Mouse (Mus musculus) intestine, embryonic 15.5 days (tissue): Measurements from ENCODE around the gene Cfap61. TPM values are rescaled to one million over a fixed set of nuclear protein-coding genes. Genes with fewer than 3 reads are reported as not detected.

Source experiments
- ATAC-seq: fragments of 200-750 bp; cut with Nextera tagmentation; 2 replicates; pipeline ENCODE4 v1.8.0; 2017; ENCODE audit warnings: moderate TSS enrichment, moderate library complexity
- H3K27ac ChIP-seq: fragments of 300-500 bp; sonication (generic); 2 replicates; pipeline ENCODE4 v1.5.1; 2015; ENCODE audit warnings: mild to moderate bottlenecking, inconsistent platforms
- H3K27me3 ChIP-seq: fragments of 300-500 bp; sonication (generic); replicated peaks from 2 replicates; pipeline ENCODE4 v1.6.1; 2015; ENCODE audit warnings: inconsistent platforms
- H3K36me3 ChIP-seq: fragments of 300-500 bp; sonication (generic); 2 replicates; pipeline ENCODE4 v1.6.1; 2015; ENCODE audit warnings: inconsistent platforms
- H3K4me1 ChIP-seq: fragments of 300-500 bp; sonication (generic); replicated peaks from 2 replicates; pipeline ENCODE4 v1.6.1; 2015; ENCODE audit warnings: inconsistent platforms
- H3K4me2 ChIP-seq: fragments of 300-500 bp; sonication (generic); replicated peaks from 2 replicates; pipeline ENCODE4 v1.6.1; 2015; ENCODE audit warnings: mild to moderate bottlenecking, inconsistent platforms
- H3K4me3 ChIP-seq: fragments of 300-500 bp; sonication (generic); replicated peaks from 2 replicates; pipeline ENCODE4 v1.5.1; 2015; ENCODE audit warnings: inconsistent platforms
- H3K9ac ChIP-seq: fragments of 300-500 bp; sonication (generic); 2 replicates; pipeline ENCODE4 v1.6.1; 2015; ENCODE audit warnings: inconsistent platforms
- H3K9me3 ChIP-seq: fragments of 300-500 bp; sonication (generic); 2 replicates; pipeline ENCODE4 v1.6.1; 2016; ENCODE audit warnings: inconsistent platforms
- WGBS: fragments of 180-500 bp; shearing (Covaris S2); methylation state at CpG from one replicate; pipeline ENCODE4 v1.1.7; 2015; 5-methylcytosine and 5-hydroxymethylcytosine counted together
- polyA plus RNA-seq: library from polyadenylated mRNA; unstranded; fragments of >200 nt; fragmentation: Nextera tagmentation; extraction: Ambion mirVana; gene quantifications from 2 replicates; pipeline ENCODE4 v1.2.1, GENCODE M21; 2015

The Cfap61 gene
- polyA plus RNA-seq, 1 experiment from 2014 or later: 1.5 TPM

DNA sequence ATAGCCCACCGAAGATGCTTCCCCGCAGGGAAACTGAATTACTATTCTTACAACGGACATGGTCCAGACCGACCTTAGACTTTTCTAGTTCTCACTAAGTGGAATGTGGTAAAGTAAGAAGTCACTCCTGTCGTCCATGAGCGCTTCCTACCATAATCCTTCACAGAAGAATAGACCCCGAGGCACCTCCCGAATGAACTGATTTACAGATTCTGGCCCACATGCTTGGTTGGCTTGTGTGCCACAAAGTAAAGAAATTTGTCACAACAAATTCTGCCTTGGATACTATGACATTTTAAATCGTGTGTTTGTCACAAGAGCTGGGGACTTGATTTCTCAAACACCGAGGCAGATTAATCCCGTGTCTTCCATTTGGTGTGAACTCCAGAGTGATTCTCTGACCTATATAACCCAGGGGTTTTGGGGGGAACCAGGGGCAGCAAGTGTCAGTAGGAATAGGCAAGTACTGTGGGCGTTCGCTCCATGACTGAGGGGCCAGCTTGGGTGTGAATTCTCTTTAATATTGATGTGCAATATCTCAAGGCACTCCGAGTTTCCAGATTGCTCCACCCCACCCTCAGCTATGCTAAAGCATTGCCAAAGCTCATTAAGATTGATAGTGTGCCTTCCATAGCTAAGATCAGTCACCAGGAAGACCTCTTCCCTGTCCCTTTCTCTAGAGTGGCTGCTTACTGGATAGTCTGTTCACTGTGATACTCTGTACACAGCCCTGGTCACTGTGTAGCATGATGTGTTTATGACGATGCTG lies 214.8 kb downstream of the Cfap61 start:
- no peak for ATAC-seq
- Histone ChIP-seq H3K36me3 (no peaks in the 10 kb centered on the region), H3K9me3 (no peaks in the 10 kb centered on the region), H3K4me2 (no peak overlapping the region), H3K4me1 (no peaks in the 10 kb centered on the region), H3K27me3 (no peaks in the 10 kb centered on the region), H3K4me3 (no peak overlapping the region), H3K27ac (no peak overlapping the region), H3K9ac (no peak overlapping the region)
- WGBS: 92% methylated on average over 15 of the region's 15 CpGs

DNA sequence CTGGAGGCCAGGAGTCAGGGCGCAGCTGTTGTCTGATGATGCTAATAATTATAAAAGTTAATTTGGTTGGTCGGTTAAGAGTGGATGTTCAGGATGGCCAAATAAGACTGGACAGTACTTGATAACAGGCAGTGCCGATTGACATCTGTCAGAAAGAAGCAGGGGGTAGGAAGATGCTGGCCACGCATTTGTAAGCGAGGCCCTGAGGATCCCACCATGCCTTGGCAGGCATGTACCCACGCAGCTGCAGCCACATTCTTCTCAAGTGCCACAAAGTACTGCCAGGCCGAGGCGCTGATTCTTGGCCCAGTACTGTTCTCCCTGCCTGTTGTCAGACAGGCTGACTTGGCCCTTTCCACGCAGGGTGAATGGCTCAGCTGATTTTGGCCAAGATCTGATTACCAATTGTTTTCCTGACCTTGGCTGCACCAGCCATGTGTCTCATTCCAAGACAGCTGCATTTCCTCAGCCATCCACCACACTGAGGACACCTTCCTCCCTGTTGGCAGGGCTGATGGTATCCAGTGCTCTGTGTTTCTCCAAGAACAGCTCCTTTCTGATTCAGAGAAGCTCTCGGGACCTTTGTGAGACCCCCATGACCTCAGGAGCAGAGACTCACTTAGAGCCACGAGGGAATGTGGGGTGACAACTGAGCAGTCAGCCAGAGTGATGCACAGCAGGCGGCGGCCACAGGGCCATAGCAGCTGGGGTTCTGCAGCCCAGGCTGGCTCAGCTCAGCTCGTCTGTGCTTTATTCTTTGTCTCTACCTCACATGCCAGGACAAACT lies 233.6 kb downstream of the Cfap61 start:
- H3K36me3 ChIP-seq: no peaks in the 10 kb centered on the region
- no peak overlapping the region for H3K4me2 ChIP-seq
- ATAC-seq: no peak
- no peaks in the 10 kb centered on the region for H3K27me3 ChIP-seq
- no peak overlapping the region for H3K4me3 ChIP-seq
- H3K4me1 ChIP-seq: no peaks in the 10 kb centered on the region
- H3K27ac ChIP-seq: no peak overlapping the region
- H3K9ac ChIP-seq: no peak overlapping the region
- H3K9me3 ChIP-seq: no peaks in the 10 kb centered on the region
- WGBS: 57% methylated on average over 14 of the region's 14 CpGs

DNA sequence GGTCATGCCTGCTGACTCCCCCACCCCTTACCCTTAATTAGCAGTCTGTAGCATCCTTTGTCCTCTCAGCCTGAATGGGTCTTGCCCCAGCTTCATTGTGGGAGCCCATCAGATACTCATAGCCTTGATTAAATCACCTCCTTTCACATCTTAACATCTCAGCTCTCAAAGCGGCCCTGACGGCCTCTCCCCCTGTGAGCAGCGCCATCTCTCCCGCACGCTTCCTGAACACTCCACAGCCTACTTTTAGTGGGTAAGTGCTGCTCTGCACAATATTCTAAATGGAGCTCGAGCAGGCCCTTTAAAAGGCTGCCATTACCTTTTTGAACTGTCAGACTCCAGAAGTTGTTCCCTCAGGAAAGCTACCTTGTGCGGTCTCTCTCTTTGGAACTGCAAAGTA lies 234.9 kb downstream of the Cfap61 start:
- Histone ChIP-seq H3K9ac (no peak overlapping the region), H3K27me3 (no peaks in the 10 kb centered on the region), H3K9me3 (no peaks in the 10 kb centered on the region), H3K27ac (no peak overlapping the region), H3K36me3 (no peaks in the 10 kb centered on the region), H3K4me3 (no peak overlapping the region), H3K4me2 (no peak overlapping the region), H3K4me1 (no peaks in the 10 kb centered on the region)
- ATAC-seq: no peak
- 75% methylated on average over 7 of the region's 7 CpGs for WGBS

DNA sequence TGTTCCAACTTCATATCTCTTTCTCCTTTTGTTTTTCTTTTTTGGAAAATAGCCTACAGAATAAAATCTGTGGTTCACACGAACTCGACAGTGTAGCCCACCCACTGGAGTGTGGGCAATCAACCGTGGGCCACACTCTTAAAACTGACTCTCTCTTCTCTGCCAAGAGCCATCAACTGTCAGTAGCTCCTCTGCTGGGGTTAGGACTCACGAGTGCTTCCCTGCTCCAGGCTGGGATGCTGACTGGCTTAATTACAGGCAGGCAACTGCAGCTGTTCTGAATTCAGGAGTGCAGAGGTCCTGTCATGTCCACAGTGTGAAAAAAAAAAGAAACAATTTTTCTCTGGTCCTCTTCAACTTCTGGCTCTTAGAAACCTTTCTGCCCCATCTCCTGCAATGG lies 237.5 kb downstream of the Cfap61 start:
- ATAC-seq: no peak
- Histone ChIP-seq H3K36me3 (no peaks in the 10 kb centered on the region), H3K9ac (no peak overlapping the region), H3K4me2 (no peak overlapping the region), H3K9me3 (no peaks in the 10 kb centered on the region), H3K27me3 (no peaks in the 10 kb centered on the region), H3K4me3 (no peak overlapping the region), H3K4me1 (no peaks in the 10 kb centered on the region), H3K27ac (no peak overlapping the region)
- 63% methylated on average over 4 of the region's 4 CpGs for WGBS

DNA sequence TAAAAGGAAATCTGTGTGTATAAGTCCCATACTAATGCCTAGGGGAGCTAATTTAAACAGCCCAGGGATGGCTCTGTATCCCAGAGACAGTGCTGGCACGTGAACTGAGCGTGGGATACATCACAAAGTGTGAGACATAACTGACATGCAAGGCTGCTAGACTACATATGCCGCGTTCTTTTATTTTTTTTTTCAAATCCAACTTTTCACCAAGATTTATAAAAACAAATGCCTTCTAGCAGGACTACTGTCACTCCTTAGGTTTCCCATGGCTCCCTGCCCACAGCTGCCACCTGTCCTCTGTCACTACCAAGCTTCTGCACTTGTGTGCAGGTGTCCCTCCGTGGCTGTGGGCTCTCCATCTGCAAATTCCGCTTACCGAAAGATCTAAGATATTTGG lies 239.6 kb downstream of the Cfap61 start:
- no peak overlapping the region for H3K4me3 ChIP-seq
- WGBS: 79% methylated on average over 7 of the region's 7 CpGs
- no peaks in the 10 kb centered on the region for H3K4me1 ChIP-seq
- no peak overlapping the region for H3K9ac ChIP-seq
- no peaks in the 10 kb centered on the region for H3K9me3 ChIP-seq
- H3K4me2 ChIP-seq: no peak overlapping the region
- no peaks in the 10 kb centered on the region for H3K36me3 ChIP-seq
- no peaks in the 10 kb centered on the region for H3K27me3 ChIP-seq
- no peak overlapping the region for H3K27ac ChIP-seq
- ATAC-seq: no peak

DNA sequence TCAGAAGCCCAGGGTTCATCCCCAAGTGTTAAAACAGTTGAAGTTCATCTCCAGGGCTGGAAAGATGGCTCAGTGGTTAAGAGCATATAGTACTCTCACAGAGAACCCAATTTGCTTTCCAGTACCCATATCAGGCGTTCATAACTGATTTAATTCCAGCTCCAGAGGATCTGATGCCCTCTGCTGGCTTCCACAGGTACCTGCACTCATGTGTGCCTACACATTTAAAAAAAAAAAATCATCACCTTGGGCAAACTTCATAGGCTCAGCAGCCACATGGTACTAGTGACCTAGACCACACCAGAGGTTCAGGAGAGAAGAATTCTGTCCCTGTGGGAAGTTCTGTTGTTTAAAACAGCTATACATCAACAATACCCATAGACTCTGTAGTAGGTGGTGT lies 244.1 kb downstream of the Cfap61 start:
- ATAC-seq: no peak
- Histone ChIP-seq H3K9me3 (no peaks in the 10 kb centered on the region), H3K9ac (no peak overlapping the region), H3K27ac (no peak overlapping the region), H3K4me1 (no peaks in the 10 kb centered on the region), H3K27me3 (no peaks in the 10 kb centered on the region), H3K36me3 (no peaks in the 10 kb centered on the region), H3K4me3 (no peak overlapping the region), H3K4me2 (no peak overlapping the region)
- WGBS: 70% methylated on average over 1 of the region's 1 CpGs

DNA sequence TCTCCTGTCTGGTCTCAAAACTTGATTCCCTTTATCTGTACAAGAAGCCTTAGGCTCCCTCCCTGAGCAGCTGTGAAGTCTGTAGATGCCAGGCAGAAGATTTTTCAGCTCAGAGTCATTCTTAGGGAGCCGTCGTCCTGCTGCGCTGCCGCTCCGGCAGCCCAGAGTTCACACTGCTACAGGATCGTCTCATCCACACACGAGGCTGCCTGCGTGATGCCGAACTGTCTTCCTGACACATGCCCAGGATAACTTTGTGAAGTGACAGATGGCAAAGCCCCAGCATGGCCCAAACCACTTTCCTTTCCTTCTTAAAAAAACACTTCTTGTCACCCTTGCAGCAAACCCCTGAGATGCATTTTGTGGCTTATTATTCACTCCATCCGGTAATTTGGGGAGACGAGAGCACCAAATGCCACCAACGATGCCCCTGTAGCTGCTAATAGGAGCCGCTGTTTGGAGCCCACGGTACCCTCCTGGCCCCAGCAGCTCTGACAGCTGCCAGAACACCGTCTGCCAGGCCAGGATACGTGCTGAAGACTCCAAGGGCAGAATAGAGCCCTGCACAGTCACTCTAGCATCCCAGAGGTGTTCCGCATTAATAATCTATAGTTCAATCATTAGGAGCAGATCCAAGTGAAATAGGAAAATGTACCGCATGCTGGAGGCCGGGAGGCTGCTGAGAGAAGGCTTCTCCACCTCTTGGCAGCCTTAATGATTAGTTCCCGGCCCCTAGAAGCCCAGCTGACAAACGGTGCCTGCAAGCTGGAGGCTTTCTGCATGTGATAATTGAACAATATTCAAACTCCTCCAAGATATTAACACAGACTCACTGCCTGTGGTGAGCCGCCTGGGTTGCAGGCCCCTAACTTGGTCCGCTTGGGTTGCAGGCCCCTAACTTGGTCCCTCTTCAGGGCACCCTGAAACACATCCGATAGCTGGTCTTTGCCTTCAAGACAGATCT lies 249.5 kb downstream of the Cfap61 start:
- H3K4me1 ChIP-seq: no peaks in the 10 kb centered on the region
- no peak overlapping the region for H3K4me2 ChIP-seq
- no peaks in the 10 kb centered on the region for H3K9me3 ChIP-seq
- no peak overlapping the region for H3K27ac ChIP-seq
- no peaks in the 10 kb centered on the region; the same call in 1 of the 2 replicates for H3K27me3 ChIP-seq
- ATAC-seq: no peak
- no peak overlapping the region for H3K9ac ChIP-seq
- WGBS: 78% methylated on average over 24 of the region's 24 CpGs
- no peaks in the 10 kb centered on the region for H3K36me3 ChIP-seq
- no peak overlapping the region for H3K4me3 ChIP-seq

DNA sequence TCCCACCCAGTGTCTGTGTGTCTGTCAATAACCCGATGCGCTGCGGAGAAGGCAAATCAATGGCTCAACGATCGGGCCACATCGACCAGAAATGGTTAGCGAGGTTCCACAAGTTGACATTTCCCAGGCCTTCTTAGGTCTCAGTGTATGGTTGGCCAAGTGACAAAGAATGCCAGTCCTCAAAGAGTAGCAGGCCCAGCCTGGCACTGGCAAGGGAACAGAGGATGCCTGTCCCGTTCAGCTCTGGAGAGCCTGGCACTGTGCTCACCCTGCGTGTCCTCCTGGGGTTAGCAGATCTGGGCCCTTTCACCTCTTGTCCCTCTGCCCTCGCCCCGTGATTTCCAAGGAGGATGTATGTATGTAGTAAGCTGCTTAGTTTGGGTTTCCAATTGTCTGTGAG lies 261.5 kb downstream of the Cfap61 start:
- 86% methylated on average over 11 of the region's 11 CpGs for WGBS
- no peaks in the 10 kb centered on the region for H3K27me3 ChIP-seq
- H3K4me2 ChIP-seq: no peak overlapping the region
- H3K9me3 ChIP-seq: no peaks in the 10 kb centered on the region
- no peak for ATAC-seq
- H3K9ac ChIP-seq: no peak overlapping the region
- H3K27ac ChIP-seq: no peak overlapping the region
- H3K36me3 ChIP-seq: no peaks in the 10 kb centered on the region
- no peaks in the 10 kb centered on the region for H3K4me1 ChIP-seq
- H3K4me3 ChIP-seq: no peak overlapping the region

DNA sequence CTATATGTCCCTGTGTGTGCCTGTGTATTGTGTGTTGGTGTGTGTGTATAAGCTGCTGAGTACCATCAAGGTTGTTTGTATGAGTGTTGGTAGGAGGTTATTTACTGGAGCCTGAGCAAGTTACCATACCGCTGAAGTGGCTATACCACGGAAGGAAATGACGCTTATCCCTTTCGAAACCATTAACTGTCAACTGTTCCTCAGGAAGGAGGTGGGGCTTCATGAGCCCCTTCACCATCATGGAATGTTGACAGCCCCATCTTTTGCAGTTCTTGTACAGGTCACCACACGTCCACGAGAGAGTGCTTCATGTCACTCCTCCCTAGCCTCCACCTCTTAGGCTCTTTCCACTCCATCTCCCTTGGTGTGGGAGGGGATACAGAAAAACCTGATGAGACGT lies 263.4 kb downstream of the Cfap61 start:
- H3K4me2 ChIP-seq: no peak overlapping the region
- no peaks in the 10 kb centered on the region for H3K9me3 ChIP-seq
- no peaks in the 10 kb centered on the region for H3K36me3 ChIP-seq
- 69% methylated on average over 7 of the region's 7 CpGs for WGBS
- no peak overlapping the region for H3K4me3 ChIP-seq
- no peak overlapping the region for H3K27ac ChIP-seq
- no peaks in the 10 kb centered on the region for H3K27me3 ChIP-seq
- no peak overlapping the region for H3K9ac ChIP-seq
- H3K4me1 ChIP-seq: no peaks in the 10 kb centered on the region
- ATAC-seq: no peak

DNA sequence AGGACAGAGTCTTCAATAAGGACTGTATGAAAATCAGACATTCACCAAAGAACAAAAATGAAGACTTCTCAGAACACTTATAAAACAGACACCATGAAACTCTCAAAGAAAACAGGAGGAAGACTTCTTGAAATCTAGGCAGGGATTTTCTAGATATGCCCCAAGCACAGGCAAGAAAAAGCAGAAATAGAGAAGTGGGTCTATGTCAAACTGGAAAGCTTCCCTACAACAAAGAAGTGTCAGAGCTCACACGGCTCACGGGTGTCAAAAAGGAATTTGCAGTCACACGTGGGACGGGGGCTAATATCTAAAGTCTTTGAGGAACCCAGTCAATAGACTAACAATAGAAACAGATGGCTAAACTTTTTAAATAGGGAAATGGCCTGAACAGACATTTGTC lies 276.4 kb downstream of the Cfap61 start:
- ATAC-seq: no peak
- Histone ChIP-seq H3K4me1 (no peaks in the 10 kb centered on the region), H3K9me3 (no peaks in the 10 kb centered on the region), H3K36me3 (no peaks in the 10 kb centered on the region), H3K4me3 (no peak overlapping the region), H3K9ac (no peak overlapping the region), H3K27ac (no peak overlapping the region), H3K4me2 (no peak overlapping the region), H3K27me3 (peaks cover 18% of the 10 kb centered on the region)
- 50% methylated on average over 4 of the region's 4 CpGs for WGBS

DNA sequence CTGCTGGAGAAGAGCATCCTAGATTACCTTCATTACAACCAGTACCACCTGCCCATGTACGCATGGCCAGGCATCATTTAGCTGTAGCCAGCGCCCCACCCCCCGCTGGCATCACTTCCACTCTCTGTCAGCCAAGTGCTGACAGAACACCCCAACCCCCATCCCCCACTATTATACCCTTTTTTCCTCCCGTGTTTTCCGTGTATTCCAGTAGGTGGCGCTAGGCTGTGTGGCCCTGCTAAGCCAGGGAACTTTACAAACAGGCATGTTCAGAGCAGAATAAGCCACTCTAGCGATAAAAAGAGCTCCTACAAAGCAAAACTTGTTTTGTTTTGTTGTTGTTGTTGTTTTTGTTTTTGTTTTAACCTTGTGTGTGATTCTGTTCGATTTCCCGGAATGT lies 280.1 kb downstream of the Cfap61 start:
- Histone ChIP-seq H3K36me3 (no peaks in the 10 kb centered on the region), H3K4me1 (peaks cover 11% of the 10 kb centered on the region; the same call in 1 of the 2 replicates), H3K27me3 (peaks cover 47% of the 10 kb centered on the region), H3K9ac (no peak overlapping the region), H3K9me3 (no peaks in the 10 kb centered on the region), H3K4me3 (no peak overlapping the region), H3K4me2 (no peak overlapping the region), H3K27ac (no peak overlapping the region)
- WGBS: 3% methylated on average over 9 of the region's 9 CpGs
- peak; percentile 24; the same call in 1 of the 2 replicates for ATAC-seq
